Mouse (Mus musculus) stomach, embryonic 15.5 days (tissue): ENCODE measurements at regions not wholly inside any gene's neighbourhood (a gene's known extent, or its start where the extent isn't known, plus 50 kb on each side); places are given as distances from the start of the nearest gene placed in this dataset.

Experiments used
- ATAC-seq: fragments of 200-750 bp; cut with Nextera tagmentation; 2 replicates; pipeline ENCODE4 v1.8.0; 2017; ENCODE audit warnings: low read depth, moderate number of reproducible peaks, moderate TSS enrichment; ENCODE audit not compliant: insufficient read depth, low FRiP score
- H3K27ac ChIP-seq: fragments of 300-500 bp; sonication (generic); 2 replicates; pipeline ENCODE4 v1.5.1; 2015; ENCODE audit warnings: mild to moderate bottlenecking, inconsistent platforms
- H3K27me3 ChIP-seq: fragments of 300-500 bp; sonication (generic); replicated peaks from 2 replicates; pipeline ENCODE4 v1.6.1; 2015; ENCODE audit warnings: inconsistent platforms
- H3K36me3 ChIP-seq: fragments of 300-500 bp; sonication (generic); 2 replicates; pipeline ENCODE4 v1.6.1; 2015; ENCODE audit warnings: inconsistent platforms
- H3K4me1 ChIP-seq: fragments of 300-500 bp; sonication (generic); 2 replicates; pipeline ENCODE4 v1.6.1; 2015; ENCODE audit warnings: inconsistent platforms
- H3K4me2 ChIP-seq: fragments of 300-500 bp; sonication (generic); 2 replicates; pipeline ENCODE4 v1.6.1; 2015; ENCODE audit warnings: mild to moderate bottlenecking, inconsistent platforms
- H3K4me3 ChIP-seq: fragments of 300-500 bp; sonication (generic); replicated peaks from 2 replicates; pipeline ENCODE4 v1.5.1; 2015; ENCODE audit warnings: inconsistent platforms
- H3K9ac ChIP-seq: fragments of 300-500 bp; sonication (generic); 2 replicates; pipeline ENCODE4 v1.6.1; 2015; ENCODE audit warnings: inconsistent platforms
- H3K9me3 ChIP-seq: fragments of 300-500 bp; sonication (generic); 2 replicates; pipeline ENCODE4 v1.6.1; 2016; ENCODE audit warnings: inconsistent platforms
- WGBS: fragments of 180-500 bp; shearing (Covaris S2); methylation state at CpG from one replicate; pipeline ENCODE4 v1.1.7; 2015; 5-methylcytosine and 5-hydroxymethylcytosine counted together

- no peaks in the 10 kb centered on the region for H3K9me3 ChIP-seq
- no peak overlapping the region for H3K4me2 ChIP-seq
- no peaks in the 10 kb centered on the region for H3K4me1 ChIP-seq
- H3K9ac ChIP-seq, result no peak overlapping the region
- H3K36me3 ChIP-seq, result no peaks in the 10 kb centered on the region
- no peak overlapping the region for H3K4me3 ChIP-seq
- no peak overlapping the region for H3K27ac ChIP-seq
- ATAC-seq, result no peak
- 72% methylated on average over 5 of the region's 5 CpGs for WGBS
- H3K27me3 ChIP-seq, result no peaks in the 10 kb centered on the region
These were observed 495.3 kb upstream of the Robo1 start for GRCm38 (mm10) chr16:71812840-71813239.

GRCm38 (mm10) chr16:71835325-71835724 lies 472.8 kb upstream of the Robo1 start:
- Histone ChIP-seq H3K27me3 (no peaks in the 10 kb centered on the region), H3K9me3 (no peaks in the 10 kb centered on the region), H3K4me2 (no peak overlapping the region), H3K4me1 (no peaks in the 10 kb centered on the region), H3K27ac (no peak overlapping the region), H3K36me3 (no peaks in the 10 kb centered on the region), H3K4me3 (no peak overlapping the region), H3K9ac (no peak overlapping the region)
- ATAC-seq, result no peak
- WGBS, result 89% methylated on average over 2 of the region's 2 CpGs

- H3K27ac ChIP-seq, result no peak overlapping the region
- H3K4me2 ChIP-seq, result no peak overlapping the region
- H3K9ac ChIP-seq, result no peak overlapping the region
- H3K4me1 ChIP-seq, result no peaks in the 10 kb centered on the region
- H3K9me3 ChIP-seq, result no peaks in the 10 kb centered on the region
- H3K36me3 ChIP-seq, result no peaks in the 10 kb centered on the region
- H3K27me3 ChIP-seq, result no peaks in the 10 kb centered on the region
- no peak overlapping the region for H3K4me3 ChIP-seq
- ATAC-seq, result no peak
- 80% methylated on average over 3 of the region's 3 CpGs for WGBS
These were observed 458.0 kb upstream of the Robo1 start for GRCm38 (mm10) chr16:71850097-71850496.

- Histone ChIP-seq H3K4me3 (no peak overlapping the region), H3K9ac (no peak overlapping the region), H3K9me3 (no peaks in the 10 kb centered on the region), H3K27ac (no peak overlapping the region), H3K36me3 (no peaks in the 10 kb centered on the region), H3K4me2 (no peak overlapping the region), H3K4me1 (no peaks in the 10 kb centered on the region), H3K27me3 (no peaks in the 10 kb centered on the region)
- ATAC-seq, result no peak; the same call in 1 of the 2 replicates
- WGBS, result 39% methylated on average over 3 of the region's 3 CpGs
These were observed 456.4 kb upstream of the Robo1 start for GRCm38 (mm10) chr16:71851590-71852190.

- ATAC-seq, result no peak
- no peaks in the 10 kb centered on the region for H3K27me3 ChIP-seq
- H3K4me3 ChIP-seq, result no peak overlapping the region
- no peaks in the 10 kb centered on the region for H3K4me1 ChIP-seq
- H3K27ac ChIP-seq, result no peak overlapping the region
- no peak overlapping the region for H3K9ac ChIP-seq
- H3K4me2 ChIP-seq, result no peak overlapping the region
- H3K9me3 ChIP-seq, result no peaks in the 10 kb centered on the region
- no peaks in the 10 kb centered on the region for H3K36me3 ChIP-seq
These were observed 450.2 kb upstream of the Robo1 start for GRCm38 (mm10) chr16:71857877-71858276.

GRCm38 (mm10) chr16:71860205-71860604 lies 447.9 kb upstream of the Robo1 start:
- 87% methylated on average over 2 of the region's 2 CpGs for WGBS
- no peaks in the 10 kb centered on the region for H3K27me3 ChIP-seq
- ATAC-seq, result no peak

GRCm38 (mm10) chr16:71885701-71886100 lies 422.4 kb upstream of the Robo1 start:
- Histone ChIP-seq H3K9ac (no peak overlapping the region), H3K4me2 (no peak overlapping the region), H3K27ac (no peak overlapping the region), H3K4me3 (no peak overlapping the region), H3K9me3 (no peaks in the 10 kb centered on the region), H3K27me3 (no peaks in the 10 kb centered on the region), H3K4me1 (no peaks in the 10 kb centered on the region), H3K36me3 (no peaks in the 10 kb centered on the region)
- WGBS, result 86% methylated on average over 4 of the region's 4 CpGs
- no peak for ATAC-seq

More at GRCm38 (mm10) chr16:71860205-71860604, 447.9 kb upstream of the Robo1 start:
- Histone ChIP-seq H3K4me3 (no peak overlapping the region), H3K9ac (no peak overlapping the region), H3K27ac (no peak overlapping the region), H3K4me1 (no peaks in the 10 kb centered on the region), H3K36me3 (no peaks in the 10 kb centered on the region), H3K4me2 (no peak overlapping the region), H3K9me3 (no peaks in the 10 kb centered on the region)

- Histone ChIP-seq H3K9me3 (no peaks in the 10 kb centered on the region), H3K4me2 (no peak overlapping the region), H3K9ac (no peak overlapping the region), H3K4me1 (no peaks in the 10 kb centered on the region), H3K27me3 (no peaks in the 10 kb centered on the region), H3K4me3 (no peak overlapping the region), H3K27ac (no peak overlapping the region), H3K36me3 (no peaks in the 10 kb centered on the region)
- WGBS, result 82% methylated on average over 2 of the region's 2 CpGs
- ATAC-seq, result no peak
These were observed 418.4 kb upstream of the Robo1 start for GRCm38 (mm10) chr16:71889679-71890078.

- no peak overlapping the region for H3K4me3 ChIP-seq
- H3K9ac ChIP-seq, result no peak overlapping the region
- ATAC-seq, result no peak
- H3K4me2 ChIP-seq, result no peak overlapping the region
- WGBS, result 89% methylated on average over 13 of the region's 13 CpGs
- no peaks in the 10 kb centered on the region for H3K4me1 ChIP-seq
- H3K36me3 ChIP-seq, result no peaks in the 10 kb centered on the region
- no peaks in the 10 kb centered on the region for H3K9me3 ChIP-seq
- no peaks in the 10 kb centered on the region for H3K27me3 ChIP-seq
- H3K27ac ChIP-seq, result no peak overlapping the region
These were observed 385.0 kb upstream of the Robo1 start for GRCm38 (mm10) chr16:71923111-71923510.

- H3K9me3 ChIP-seq, result no peaks in the 10 kb centered on the region
- no peak overlapping the region for H3K27ac ChIP-seq
- no peak overlapping the region for H3K4me2 ChIP-seq
- H3K36me3 ChIP-seq, result no peaks in the 10 kb centered on the region
- no peaks in the 10 kb centered on the region for H3K4me1 ChIP-seq
- H3K4me3 ChIP-seq, result no peak overlapping the region
- no peak overlapping the region for H3K9ac ChIP-seq
- H3K27me3 ChIP-seq, result no peaks in the 10 kb centered on the region
- 60% methylated on average over 2 of the region's 2 CpGs for WGBS
- ATAC-seq, result no peak
These were observed 363.9 kb upstream of the Robo1 start for GRCm38 (mm10) chr16:71944165-71944564.

GRCm38 (mm10) chr16:71944846-71945245 lies 363.3 kb upstream of the Robo1 start:
- Histone ChIP-seq H3K4me2 (no peak overlapping the region), H3K4me3 (no peak overlapping the region), H3K9ac (no peak overlapping the region), H3K36me3 (no peaks in the 10 kb centered on the region), H3K27ac (no peak overlapping the region), H3K4me1 (no peaks in the 10 kb centered on the region), H3K9me3 (no peaks in the 10 kb centered on the region), H3K27me3 (no peaks in the 10 kb centered on the region)
- 79% methylated on average over 2 of the region's 2 CpGs for WGBS
- no peak for ATAC-seq

GRCm38 (mm10) chr16:71952879-71953406 lies 355.2 kb upstream of the Robo1 start:
- H3K4me1 ChIP-seq, result no peaks in the 10 kb centered on the region
- H3K9me3 ChIP-seq, result no peaks in the 10 kb centered on the region
- peak overlapping the region; percentile 6; the same call in 1 of the 2 replicates for H3K27ac ChIP-seq
- H3K4me2 ChIP-seq, result no peak overlapping the region
- 51% methylated on average over 2 of the region's 2 CpGs for WGBS
- no peak for ATAC-seq
- no peak overlapping the region for H3K4me3 ChIP-seq
- H3K36me3 ChIP-seq, result no peaks in the 10 kb centered on the region
- H3K27me3 ChIP-seq, result no peaks in the 10 kb centered on the region
- no peak overlapping the region for H3K9ac ChIP-seq

GRCm38 (mm10) chr16:71963579-71963978 lies 344.5 kb upstream of the Robo1 start:
- no peak for ATAC-seq
- Histone ChIP-seq H3K4me3 (no peak overlapping the region), H3K9me3 (no peaks in the 10 kb centered on the region), H3K27me3 (no peaks in the 10 kb centered on the region), H3K4me1 (no peaks in the 10 kb centered on the region), H3K27ac (no peak overlapping the region), H3K4me2 (no peak overlapping the region), H3K36me3 (no peaks in the 10 kb centered on the region), H3K9ac (no peak overlapping the region)
